Mouse (Mus musculus): ENCODE data around the gene Tfcp2l1.

DNA sequence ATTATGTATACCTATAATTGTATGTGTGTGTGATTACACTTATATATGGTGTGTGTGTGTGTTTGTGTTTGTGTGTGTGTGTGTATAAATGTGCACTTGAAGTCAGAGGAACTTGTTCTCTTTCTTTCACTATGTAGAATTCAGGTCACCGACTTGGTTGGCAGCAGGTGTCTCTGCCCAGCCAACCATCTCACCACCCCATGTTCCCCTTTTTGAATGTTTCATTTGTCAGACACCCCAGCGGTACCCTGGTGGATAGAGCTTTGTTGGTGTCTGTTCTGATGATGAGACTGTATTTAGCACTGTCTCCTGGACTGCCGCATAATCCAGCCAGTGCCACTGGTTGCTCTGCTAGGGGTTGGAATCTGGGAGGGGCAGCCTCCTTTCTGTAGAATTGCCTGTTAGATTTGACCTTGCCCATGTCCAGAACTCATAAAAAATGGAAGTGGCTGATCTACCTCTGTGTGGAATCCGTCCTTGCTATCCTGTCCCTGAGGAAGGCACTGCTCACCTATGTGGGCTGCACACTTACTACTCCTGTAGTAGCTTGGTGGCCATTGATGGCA is 5.8 kb downstream of the Tfcp2l1 start:
- TF ChIP-seq CTCF (IDR thresholded peaks at IDR 0.05; ENCODE audit: borderline replicate concordance, extremely low read depth, insufficient read depth, insufficient read length), result no peak
- TF ChIP-seq POLR2A (IDR thresholded peaks at IDR 0.05; ENCODE audit: borderline replicate concordance, extremely low read depth, insufficient read depth, insufficient read length, poor library complexity, severe bottlenecking), result no peak

Measured in brain, embryonic 14.5 days (tissue).